11 mouse cellular contexts compared by ENCODE assay signal in the genomic region with DNA sequence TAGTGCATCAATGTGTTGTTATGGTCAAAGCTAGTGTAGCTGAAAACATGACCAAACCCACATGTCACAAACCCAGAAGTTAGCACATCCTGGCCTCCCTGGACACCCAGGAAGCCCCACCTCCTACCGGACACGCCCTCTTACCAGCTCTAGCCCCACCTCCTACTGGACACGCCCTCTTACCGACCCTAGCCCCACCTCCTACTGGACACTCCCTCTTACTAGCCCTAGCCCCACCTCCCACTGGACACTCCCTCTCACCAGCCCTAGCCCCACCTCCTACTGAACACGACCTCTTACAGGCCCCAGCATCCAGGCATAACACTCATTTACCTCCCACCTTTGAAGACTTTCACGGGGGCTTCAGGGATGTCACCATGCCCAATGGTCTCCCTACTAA. TPM values are rescaled to one million over a fixed set of nuclear protein-coding genes. Genes with fewer than 3 reads are reported as not detected.
A peak's percentile ranks its signal among the peaks of the same experiment; 100 is the strongest.
DNase-seq lines count a peak whose midpoint lies in the region; ATAC-seq and TF ChIP-seq lines count a peak whose summit lies in the region.
"Had no signal": no experiment of that assay in that cellular context is flagged by ENCODE, and none has a peak within 500 bp of the region (broad histone marks: within the 10 kb centered on the region; RNA-seq: fewer than 3 reads in every experiment).

No protein-coding gene starts in this region.

- ATAC-seq in embryonic facial prominence, embryonic 13.5 days (ENCODE audit: insufficient number of reproducible peaks, insufficient read depth, low FRiP score, low TSS enrichment, low read depth): 0 out of 2 replicates have a peak, but pooled peaks have one; percentile 20
- no peak for ATAC-seq in neural tube, embryonic 11.5 days (ENCODE audit: insufficient read depth, low FRiP score, low TSS enrichment)
- ATAC-seq in stomach, postnatal 0 days (ENCODE audit: low FRiP score, low TSS enrichment): peak; percentile 67; the same call in 1 of the 2 replicates
- ATAC-seq in forebrain, postnatal 0 days: no peak
- ATAC-seq: forebrain, embryonic 15.5 days had no signal

- H3K36me3 ChIP-seq in embryonic facial prominence, embryonic 13.5 days: 0 out of 2 replicates have a peak, but pooled peaks cover 6% of the 10 kb centered on the region
- peaks cover 5% of the 10 kb centered on the region; the same call in 1 of the 2 replicates for H3K36me3 ChIP-seq in embryonic facial prominence, embryonic 10.5 days (replicated peaks)
- H3K36me3 ChIP-seq in neural tube, embryonic 11.5 days (ENCODE audit: control insufficient read depth, insufficient read depth, low read length): no peaks in the 10 kb centered on the region
- H3K36me3 ChIP-seq in stomach, postnatal 0 days (ENCODE audit: control insufficient read depth, insufficient read depth, low read length): no peaks in the 10 kb centered on the region
- no peaks in the 10 kb centered on the region for H3K36me3 ChIP-seq in forebrain, postnatal 0 days (ENCODE audit: insufficient read depth)
- H3K36me3 ChIP-seq: forebrain, embryonic 15.5 days had no signal

- H3K4me3 ChIP-seq in embryonic facial prominence, embryonic 13.5 days: no peak overlapping the region
- no peak overlapping the region for H3K4me3 ChIP-seq in embryonic facial prominence, embryonic 10.5 days
- H3K4me3 ChIP-seq in neural tube, embryonic 11.5 days (ENCODE audit: low read depth, low read length): no peak overlapping the region
- no peak overlapping the region for H3K4me3 ChIP-seq in stomach, postnatal 0 days (ENCODE audit: low read depth, low read length)
- H3K4me3 ChIP-seq in forebrain, postnatal 0 days (ENCODE audit: low read depth, low read length): no peak overlapping the region
- H3K4me3 ChIP-seq: forebrain, embryonic 15.5 days; limb, embryonic 15.5 days had no signal

- TF ChIP-seq EP300 in stomach, postnatal 0 days (optimal IDR thresholded peaks at IDR 0.05): no peak

- WGBS in embryonic facial prominence, embryonic 13.5 days: 61% methylated on average over 6 of the region's 6 CpGs
- 67% methylated on average over 6 of the region's 6 CpGs for WGBS in embryonic facial prominence, embryonic 10.5 days
- WGBS in neural tube, embryonic 11.5 days: 52% methylated on average over 6 of the region's 6 CpGs
- WGBS in stomach, postnatal 0 days: 48% methylated on average over 6 of the region's 6 CpGs
- whole genome bisulfite sequencing in forebrain, postnatal 0 days: 60% methylated on average over 6 of the region's 6 CpGs

- H3K27ac ChIP-seq in embryonic facial prominence, embryonic 13.5 days: no peak overlapping the region
- H3K27ac ChIP-seq in embryonic facial prominence, embryonic 10.5 days (replicated peaks): no peak overlapping the region
- H3K27ac ChIP-seq in neural tube, embryonic 11.5 days (ENCODE audit: low read depth, low read length): no peak overlapping the region
- no peak overlapping the region for H3K27ac ChIP-seq in stomach, postnatal 0 days (replicated peaks)
- no peak overlapping the region for H3K27ac ChIP-seq in forebrain, postnatal 0 days (ENCODE audit: low read depth, low read length)
- H3K27ac ChIP-seq: forebrain, embryonic 15.5 days; limb, embryonic 15.5 days had no signal

- H3K9me3 ChIP-seq in embryonic facial prominence, embryonic 13.5 days: peaks cover 7% of the 10 kb centered on the region; the same call in 1 of the 2 replicates
- peaks cover 2% of the 10 kb centered on the region; the same call in 1 of the 2 replicates for H3K9me3 ChIP-seq in embryonic facial prominence, embryonic 10.5 days
- H3K9me3 ChIP-seq in neural tube, embryonic 11.5 days (ENCODE audit: control insufficient read depth, low read length): no peaks in the 10 kb centered on the region
- no peaks in the 10 kb centered on the region; the same call in 1 of the 2 replicates for H3K9me3 ChIP-seq in stomach, postnatal 0 days (ENCODE audit: control insufficient read depth, low read length)
- 0 out of 2 replicates have a peak, but pooled peaks cover 4% of the 10 kb centered on the region for H3K9me3 ChIP-seq in forebrain, postnatal 0 days (ENCODE audit: low read length)
- H3K9me3 ChIP-seq: limb, embryonic 15.5 days had no signal

- H3K27me3 ChIP-seq in embryonic facial prominence, embryonic 13.5 days: no peaks in the 10 kb centered on the region
- no peaks in the 10 kb centered on the region for H3K27me3 ChIP-seq in embryonic facial prominence, embryonic 10.5 days (replicated peaks; ENCODE audit: low read depth, poor library complexity, severe bottlenecking)
- H3K27me3 ChIP-seq in neural tube, embryonic 11.5 days (ENCODE audit: control insufficient read depth, insufficient read depth, low read length): no peaks in the 10 kb centered on the region
- H3K27me3 ChIP-seq in stomach, postnatal 0 days (ENCODE audit: control insufficient read depth, insufficient read depth, low read length): no peaks in the 10 kb centered on the region
- H3K27me3 ChIP-seq in forebrain, postnatal 0 days (ENCODE audit: insufficient read depth, low read length): no peaks in the 10 kb centered on the region
- H3K27me3 ChIP-seq: forebrain, embryonic 15.5 days; limb, embryonic 15.5 days had no signal

- H3K4me2 ChIP-seq in embryonic facial prominence, embryonic 13.5 days: no peak overlapping the region
- H3K4me2 ChIP-seq in neural tube, embryonic 11.5 days (ENCODE audit: low read depth): no peak overlapping the region
- H3K4me2 ChIP-seq in stomach, postnatal 0 days (replicated peaks; ENCODE audit: low read depth): no peak overlapping the region
- no peak overlapping the region for H3K4me2 ChIP-seq in forebrain, postnatal 0 days (ENCODE audit: low read depth)
- H3K4me2 ChIP-seq: forebrain, embryonic 15.5 days; limb, embryonic 15.5 days had no signal

- H3K4me1 ChIP-seq in embryonic facial prominence, embryonic 13.5 days: peaks cover 24% of the 10 kb centered on the region
- H3K4me1 ChIP-seq in embryonic facial prominence, embryonic 10.5 days: peaks cover 37% of the 10 kb centered on the region
- no peaks in the 10 kb centered on the region for H3K4me1 ChIP-seq in neural tube, embryonic 11.5 days (ENCODE audit: control insufficient read depth, insufficient read depth, low read length)
- peaks cover 5% of the 10 kb centered on the region; the same call in 1 of the 2 replicates for H3K4me1 ChIP-seq in stomach, postnatal 0 days (replicated peaks; ENCODE audit: control insufficient read depth, insufficient read depth)
- no peaks in the 10 kb centered on the region for H3K4me1 ChIP-seq in forebrain, postnatal 0 days (ENCODE audit: insufficient read depth)
- H3K4me1 ChIP-seq: forebrain, embryonic 15.5 days had no signal

- H3K9ac ChIP-seq in embryonic facial prominence, embryonic 13.5 days: no peak overlapping the region
- no peak overlapping the region for H3K9ac ChIP-seq in neural tube, embryonic 11.5 days (ENCODE audit: low read length)
- H3K9ac ChIP-seq in stomach, postnatal 0 days (ENCODE audit: low read length): no peak overlapping the region
- H3K9ac ChIP-seq in forebrain, postnatal 0 days: no peak overlapping the region
- H3K9ac ChIP-seq: forebrain, embryonic 15.5 days; limb, embryonic 15.5 days had no signal

- no peak for TF ChIP-seq CTCF in stomach, postnatal 0 days (IDR thresholded peaks at IDR 0.05; ENCODE audit: low read depth)
- TF ChIP-seq CTCF in forebrain, postnatal 0 days (IDR thresholded peaks at IDR 0.05; ENCODE audit: low read depth): no peak

- DNase-seq in embryonic facial prominence, embryonic 10.5 days (ENCODE audit: low spot score): no peak
- DNase-seq in neural tube, embryonic 11.5 days (ENCODE audit: low spot score): peak; percentile 6
- DNase-seq in neural tube, embryonic 10.5 days (ENCODE audit: extremely low spot score, low spot score): no peak
- peak; percentile 63 to 84 for DNase-seq in kidney, postnatal 25 days
- peak; percentile 59 for DNase-seq in stomach, postnatal 0 days (ENCODE audit: low spot score)
- DNase-seq in forebrain, postnatal 0 days: no peak
- no peak for DNase-seq in right cerebral cortex, postnatal 36 days (ENCODE audit: low spot score in 2 of 2)

RNA-seq across cellular contexts. Expression of gene Gm42791, which starts 14.3 kb away (rescaled TPM):
- polyA plus RNA-seq in embryonic facial prominence, embryonic 13.5 days (2015; fragmentation: Nextera tagmentation; extraction: Ambion mirVana): 1.6 and 2.4 TPM in 2 replicates
- polyA plus RNA-seq in embryonic facial prominence, embryonic 10.5 days (2016; fragmentation: Nextera tagmentation; extraction: Ambion mirVana): 0.49 and 4.6 TPM in 2 replicates
- 0.50 and 2.0 TPM in 2 replicates for polyA plus RNA-seq in neural tube, embryonic 11.5 days (2014; fragmentation: Nextera tagmentation; extraction: Ambion mirVana)
- polyA plus RNA-seq in stomach, postnatal 0 days (2015; fragmentation: Nextera tagmentation; extraction: Ambion mirVana): 0.99 TPM in 1 of 2 replicates, not detected in the other
- total RNA-seq in forebrain, postnatal 0 days (2014; rRNA removed): not detected in 2 replicates
- 2.0 and 5.7 TPM in 2 replicates for polyA plus RNA-seq in forebrain, postnatal 0 days (2015; fragmentation: Nextera tagmentation; extraction: Ambion mirVana)
- polyA plus RNA-seq: neural tube, embryonic 14.5 days had no signal

RNA-seq across cellular contexts. Expression of gene Katnal1, which starts 51.5 kb away (rescaled TPM):
- polyA plus RNA-seq in embryonic facial prominence, embryonic 13.5 days (2015; fragmentation: Nextera tagmentation; extraction: Ambion mirVana): 18.4 and 19.4 TPM in 2 replicates
- polyA plus RNA-seq in embryonic facial prominence, embryonic 10.5 days (2016; fragmentation: Nextera tagmentation; extraction: Ambion mirVana): 19.9 and 20.2 TPM in 2 replicates
- polyA plus RNA-seq in neural tube, embryonic 11.5 days (2014; fragmentation: Nextera tagmentation; extraction: Ambion mirVana): 23.4 and 34.1 TPM in 2 replicates
- polyA plus RNA-seq in stomach, postnatal 0 days (2015; fragmentation: Nextera tagmentation; extraction: Ambion mirVana): 3.4 and 4.1 TPM in 2 replicates
- total RNA-seq in forebrain, postnatal 0 days (2014; rRNA removed): 45.0 and 47.9 TPM in 2 replicates
- 18.0 and 24.0 TPM in 2 replicates for polyA plus RNA-seq in forebrain, postnatal 0 days (2015; fragmentation: Nextera tagmentation; extraction: Ambion mirVana)

Comparison
In these comparisons a context has a peak if more than half of its experiments do, and no peak if none do; other contexts are left out.
1. DNase-seq: peak in neural tube, embryonic 11.5 days (single experiment), kidney, postnatal 25 days (2 of 2) and stomach, postnatal 0 days (single experiment); none in embryonic facial prominence, embryonic 10.5 days (single experiment), neural tube, embryonic 10.5 days (single experiment), forebrain, postnatal 0 days (single experiment) and right cerebral cortex, postnatal 36 days (0 of 2).
2. ATAC-seq: peak in embryonic facial prominence, embryonic 13.5 days (single experiment) and stomach, postnatal 0 days (single experiment); none in neural tube, embryonic 11.5 days (single experiment) and forebrain, postnatal 0 days (single experiment).